Mouse (Mus musculus) heart, embryonic 15.5 days (tissue): ENCODE measurements at regions not wholly inside any gene's neighbourhood (a gene's known extent, or its start where the extent isn't known, plus 50 kb on each side); places are given as distances from the start of the nearest gene placed in this dataset.

Source experiments
- ATAC-seq: fragments of 200-750 bp; cut with Nextera tagmentation; replicated peaks from 2 replicates; pipeline ENCODE4 v1.8.0; 2017; ENCODE audit warnings: low read depth, moderate TSS enrichment; ENCODE audit not compliant: insufficient number of reproducible peaks, insufficient read depth, low FRiP score
- H3K27ac ChIP-seq: fragments of 300-500 bp; sonication (generic); 2 replicates; pipeline ENCODE4 v1.5.1; 2015; ENCODE audit warnings: mild to moderate bottlenecking, inconsistent platforms
- H3K27me3 ChIP-seq: fragments of 300-500 bp; sonication (generic); 2 replicates; pipeline ENCODE4 v1.6.1; 2015; ENCODE audit warnings: inconsistent platforms
- H3K36me3 ChIP-seq: fragments of 300-500 bp; sonication (generic); 2 replicates; pipeline ENCODE4 v1.6.1; 2015; ENCODE audit warnings: mild to moderate bottlenecking, inconsistent platforms
- H3K4me1 ChIP-seq: fragments of 300-500 bp; sonication (generic); replicated peaks from 2 replicates; pipeline ENCODE4 v1.6.1; 2015; ENCODE audit warnings: inconsistent platforms
- H3K4me2 ChIP-seq: fragments of 300-500 bp; sonication (generic); 2 replicates; pipeline ENCODE4 v1.6.1; 2015; ENCODE audit warnings: inconsistent platforms, mild to moderate bottlenecking, moderate library complexity
- H3K4me3 ChIP-seq: fragments of 300-500 bp; sonication (generic); 2 replicates; pipeline ENCODE4 v1.5.1; 2015; ENCODE audit warnings: mild to moderate bottlenecking, inconsistent platforms
- H3K9ac ChIP-seq: fragments of 300-500 bp; sonication (generic); 2 replicates; pipeline ENCODE4 v1.6.1; 2015; ENCODE audit warnings: mild to moderate bottlenecking, inconsistent platforms
- H3K9me3 ChIP-seq: fragments of 300-500 bp; sonication (generic); replicated peaks from 2 replicates; pipeline ENCODE4 v1.6.1; 2016; ENCODE audit warnings: inconsistent platforms
- WGBS: fragments of 180-500 bp; shearing (Covaris S2); methylation state at CpG from one replicate; pipeline ENCODE4 v1.1.7; 2015; ENCODE audit warnings: mixed read lengths; 5-methylcytosine and 5-hydroxymethylcytosine counted together

DNA sequence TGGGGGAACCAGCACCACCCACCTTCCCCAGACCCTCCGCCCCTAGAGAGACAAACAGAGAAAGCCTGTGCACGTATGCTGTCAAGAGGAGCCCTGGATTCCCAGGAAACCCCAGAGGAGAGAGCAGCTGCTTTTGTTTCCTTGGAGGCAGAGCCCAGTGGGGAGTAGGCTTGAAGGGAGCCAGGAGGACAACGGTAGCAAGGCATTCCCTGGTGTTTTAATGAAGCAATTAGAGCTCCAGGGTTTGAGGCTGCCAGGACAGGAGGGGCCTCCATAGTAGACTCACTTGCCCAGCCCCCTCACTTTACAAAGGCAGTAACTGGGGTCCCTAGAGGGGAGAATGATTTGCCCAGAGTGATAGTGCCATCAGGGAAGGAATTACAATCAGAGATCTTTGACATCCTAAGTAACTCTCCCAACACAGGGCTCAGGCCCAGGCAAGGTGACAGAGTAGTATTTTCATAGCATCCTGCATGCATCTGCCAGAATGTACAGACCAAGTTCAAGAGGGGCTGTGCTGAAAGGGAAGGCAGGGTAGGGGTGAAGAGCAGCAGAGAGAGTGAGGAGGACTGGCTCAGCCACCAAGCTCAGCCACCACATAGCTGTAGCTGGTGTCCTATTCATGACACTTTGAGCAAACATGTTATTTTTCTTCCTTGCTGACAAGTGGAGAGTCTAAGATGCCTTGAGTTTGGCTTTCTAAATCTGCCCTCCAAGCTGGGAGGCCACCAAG, 389.0 kb downstream of the Nedd1 start:
- no peak overlapping the region for H3K27ac ChIP-seq
- WGBS = 36% methylated on average over 3 of the region's 3 CpGs
- no peak overlapping the region for H3K9ac ChIP-seq
- no peak for ATAC-seq
- no peaks in the 10 kb centered on the region for H3K36me3 ChIP-seq
- no peak overlapping the region for H3K4me3 ChIP-seq
- H3K4me2 ChIP-seq = no peak overlapping the region
- peaks cover 4% of the 10 kb centered on the region; the same call in 1 of the 2 replicates for H3K4me1 ChIP-seq
- no peaks in the 10 kb centered on the region for H3K9me3 ChIP-seq
- H3K27me3 ChIP-seq = no peaks in the 10 kb centered on the region

DNA sequence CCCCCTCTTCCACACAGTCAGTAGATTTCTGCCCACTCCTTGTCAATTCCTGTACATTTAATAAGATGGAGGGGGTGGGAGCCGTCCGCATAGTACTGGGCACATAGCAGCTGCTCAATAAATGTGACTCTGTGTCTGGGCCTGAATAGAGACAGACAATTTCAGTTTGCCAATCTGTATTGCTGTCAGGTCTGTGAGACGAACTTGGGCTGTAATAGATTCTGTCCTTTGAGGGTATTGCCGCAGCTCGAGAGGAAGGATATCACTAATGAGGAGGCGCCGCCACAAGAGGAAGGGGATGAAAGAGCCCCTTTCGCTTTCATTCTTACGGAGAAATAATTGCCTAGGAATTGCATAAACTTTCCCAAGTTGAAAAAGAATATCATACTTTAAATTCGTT, 392.1 kb downstream of the Nedd1 start:
- 76% methylated on average over 10 of the region's 10 CpGs for WGBS
- H3K4me2 ChIP-seq = no peak overlapping the region
- ATAC-seq = no peak
- H3K4me3 ChIP-seq = no peak overlapping the region
- no peaks in the 10 kb centered on the region for H3K36me3 ChIP-seq
- H3K27me3 ChIP-seq = no peaks in the 10 kb centered on the region
- peaks cover 4% of the 10 kb centered on the region; the same call in 1 of the 2 replicates for H3K4me1 ChIP-seq
- no peak overlapping the region for H3K9ac ChIP-seq
- no peak overlapping the region for H3K27ac ChIP-seq
- no peaks in the 10 kb centered on the region for H3K9me3 ChIP-seq

DNA sequence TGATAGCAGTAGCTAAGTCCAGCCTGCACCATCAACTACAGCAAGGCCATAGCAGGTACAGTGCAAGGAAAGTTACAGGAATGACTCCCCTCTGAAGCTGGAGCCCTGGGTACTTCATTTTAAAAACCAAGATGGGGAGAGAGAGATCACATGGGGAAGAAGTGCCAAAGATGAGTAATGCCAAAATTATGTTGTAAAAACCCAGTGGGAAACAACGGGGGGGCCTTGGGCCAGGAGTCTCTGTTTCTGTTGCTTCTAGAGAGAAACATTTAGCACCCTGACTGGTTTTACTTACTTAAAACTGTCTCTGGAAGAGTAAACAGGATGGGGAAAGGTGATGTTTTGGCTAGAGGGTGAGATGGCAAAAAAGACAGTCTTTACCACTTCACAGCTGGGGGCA, 392.6 kb downstream of the Nedd1 start:
- H3K27ac ChIP-seq = no peak overlapping the region
- H3K36me3 ChIP-seq = no peaks in the 10 kb centered on the region
- ATAC-seq = no peak
- peaks cover 4% of the 10 kb centered on the region; the same call in 1 of the 2 replicates for H3K4me1 ChIP-seq
- no peak overlapping the region for H3K4me2 ChIP-seq
- H3K9me3 ChIP-seq = no peaks in the 10 kb centered on the region
- no peak overlapping the region for H3K4me3 ChIP-seq
- no peaks in the 10 kb centered on the region for H3K27me3 ChIP-seq
- WGBS = 47% methylated on average over 1 of the region's 1 CpGs
- H3K9ac ChIP-seq = no peak overlapping the region

DNA sequence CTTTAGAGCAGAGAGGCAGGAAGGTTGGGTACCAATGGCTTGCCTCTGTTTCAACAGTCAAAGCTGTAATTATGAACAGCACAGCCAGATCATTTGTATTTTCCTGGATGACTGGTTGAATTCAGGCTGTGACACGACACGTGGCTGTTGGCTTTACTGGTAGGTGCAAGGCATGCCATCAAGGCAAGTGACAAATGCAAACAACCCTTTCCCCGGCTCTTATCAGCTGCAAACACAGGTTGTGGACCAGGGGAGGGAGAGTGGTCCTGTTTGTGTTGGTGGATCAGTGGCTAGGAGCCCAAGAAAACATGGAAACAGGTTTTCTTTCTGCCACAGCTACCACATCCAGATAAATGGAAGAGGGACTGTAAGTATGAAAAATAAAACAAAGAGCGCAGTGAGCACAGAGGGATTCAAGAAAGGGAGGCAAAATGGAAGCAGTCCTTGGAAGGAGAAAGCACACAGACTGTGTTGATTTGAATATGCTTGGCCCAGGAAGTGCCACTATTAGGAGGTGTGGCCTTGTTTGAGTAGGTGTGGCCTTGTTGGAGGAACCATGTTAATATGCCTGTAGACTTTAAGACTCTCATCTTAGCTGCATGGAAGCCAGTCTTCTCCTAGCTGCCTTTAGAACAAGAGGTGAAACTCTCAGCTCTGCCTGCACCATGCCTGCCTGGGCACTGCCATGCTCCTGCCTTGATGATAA, 396.8 kb downstream of the Nedd1 start:
- no peak for ATAC-seq
- Histone ChIP-seq H3K4me3 (no peak overlapping the region), H3K27me3 (no peaks in the 10 kb centered on the region), H3K4me2 (no peak overlapping the region), H3K9me3 (no peaks in the 10 kb centered on the region), H3K27ac (no peak overlapping the region), H3K4me1 (no peaks in the 10 kb centered on the region), H3K9ac (no peak overlapping the region), H3K36me3 (no peaks in the 10 kb centered on the region)
- 40% methylated on average over 4 of the region's 4 CpGs for WGBS

DNA sequence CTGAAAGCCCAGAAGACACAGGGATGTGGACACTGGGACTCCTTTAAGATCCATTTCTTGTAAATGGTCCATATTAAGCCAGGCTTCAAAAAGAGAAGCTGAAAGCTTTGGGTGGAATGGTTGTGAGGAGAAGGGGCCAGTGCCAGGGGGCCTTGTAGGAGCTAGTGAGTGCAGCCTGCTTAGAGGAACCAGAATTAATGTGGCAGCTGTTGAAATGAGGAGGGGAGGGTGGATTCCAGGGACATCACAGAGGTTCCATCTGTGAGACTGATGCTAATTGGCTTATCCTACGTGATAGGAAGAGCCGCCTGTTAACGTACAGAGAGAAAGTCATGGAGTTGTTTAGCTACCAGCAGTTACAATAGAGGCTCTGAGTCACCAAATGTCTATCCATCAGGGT, 407.6 kb downstream of the Nedd1 start:
- 49% methylated on average over 3 of the region's 3 CpGs for WGBS

DNA sequence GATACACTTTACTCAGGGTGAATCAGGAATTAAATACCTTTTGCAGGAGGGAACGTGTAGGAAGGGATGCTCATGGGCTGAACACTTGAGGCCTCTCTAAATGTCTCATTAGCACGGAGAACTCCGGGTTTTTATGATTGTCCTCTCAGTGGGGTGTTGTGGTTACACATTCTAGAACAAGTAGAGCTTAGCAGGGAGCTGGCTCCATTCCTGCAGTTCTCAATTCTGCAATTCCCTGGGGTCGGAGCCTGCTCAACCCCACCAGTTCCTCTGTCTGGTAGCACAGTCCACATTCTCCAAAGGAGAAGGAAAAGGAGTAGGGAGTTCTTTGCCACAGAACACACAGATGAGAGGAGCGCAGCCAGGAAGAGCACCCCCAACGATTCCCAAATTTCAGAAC, 409.9 kb downstream of the Nedd1 start:
- H3K9me3 ChIP-seq = no peaks in the 10 kb centered on the region
- H3K27me3 ChIP-seq = no peaks in the 10 kb centered on the region
- H3K4me1 ChIP-seq = no peaks in the 10 kb centered on the region
- no peak for ATAC-seq
- no peak overlapping the region for H3K4me3 ChIP-seq
- no peak overlapping the region for H3K9ac ChIP-seq
- H3K36me3 ChIP-seq = no peaks in the 10 kb centered on the region
- 82% methylated on average over 6 of the region's 6 CpGs for WGBS
- H3K27ac ChIP-seq = no peak overlapping the region
- no peak overlapping the region for H3K4me2 ChIP-seq

More for the DNA sequence above, 407.6 kb downstream of the Nedd1 start:
- no peak overlapping the region for H3K4me3 ChIP-seq
- no peak overlapping the region for H3K4me2 ChIP-seq
- no peaks in the 10 kb centered on the region for H3K9me3 ChIP-seq
- ATAC-seq = no peak
- no peak overlapping the region for H3K9ac ChIP-seq
- H3K4me1 ChIP-seq = no peaks in the 10 kb centered on the region
- no peaks in the 10 kb centered on the region for H3K36me3 ChIP-seq
- H3K27ac ChIP-seq = no peak overlapping the region
- H3K27me3 ChIP-seq = no peaks in the 10 kb centered on the region

DNA sequence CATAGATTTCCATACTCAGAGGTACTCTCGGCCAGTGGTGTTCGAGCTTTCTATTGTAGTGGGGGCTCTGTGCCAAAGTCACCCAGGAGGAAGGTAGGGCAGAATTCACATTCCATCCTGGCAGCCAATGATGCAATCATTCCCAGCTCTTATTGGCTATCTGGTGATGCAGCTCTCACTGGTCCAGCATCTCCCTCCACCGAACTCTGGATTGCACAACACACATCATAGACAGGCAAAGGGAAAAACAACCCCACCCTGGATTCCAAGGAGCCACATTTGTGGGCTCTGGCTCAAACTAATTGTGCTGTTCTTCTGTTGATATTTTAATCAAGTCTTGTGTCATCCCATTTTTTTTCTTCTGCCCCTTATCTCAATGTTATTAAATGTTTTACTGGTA, 413.6 kb downstream of the Nedd1 start:
- Histone ChIP-seq H3K36me3 (no peaks in the 10 kb centered on the region), H3K27me3 (no peaks in the 10 kb centered on the region), H3K27ac (no peak overlapping the region), H3K4me2 (no peak overlapping the region), H3K4me1 (no peaks in the 10 kb centered on the region), H3K9ac (no peak overlapping the region), H3K4me3 (no peak overlapping the region), H3K9me3 (no peaks in the 10 kb centered on the region)
- WGBS = 79% methylated on average over 3 of the region's 3 CpGs
- ATAC-seq = no peak

DNA sequence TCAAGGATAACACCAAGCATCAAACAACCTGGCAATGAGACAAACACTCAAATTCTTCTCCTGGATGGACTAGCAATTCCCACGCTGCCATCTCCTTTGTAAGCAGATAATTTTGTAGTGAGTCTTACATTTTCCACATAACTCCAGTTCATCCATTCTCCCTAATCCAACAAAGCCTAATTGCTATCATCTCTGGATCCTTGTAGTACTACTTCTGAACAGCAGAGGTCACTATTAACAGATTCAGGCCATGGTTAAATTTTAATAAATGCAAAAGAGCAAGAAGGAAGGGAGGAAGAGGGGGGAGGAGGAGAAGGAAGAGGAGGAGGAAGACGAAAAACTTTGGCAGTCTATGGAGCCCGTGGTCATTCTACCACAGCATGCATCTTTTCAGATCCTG, 414.4 kb downstream of the Nedd1 start:
- Histone ChIP-seq H3K9ac (no peak overlapping the region), H3K4me3 (no peak overlapping the region), H3K36me3 (no peaks in the 10 kb centered on the region), H3K9me3 (no peaks in the 10 kb centered on the region), H3K4me2 (no peak overlapping the region), H3K27me3 (no peaks in the 10 kb centered on the region), H3K4me1 (no peaks in the 10 kb centered on the region), H3K27ac (no peak overlapping the region)
- WGBS = 27% methylated on average over 3 of the region's 3 CpGs
- no peak for ATAC-seq

DNA sequence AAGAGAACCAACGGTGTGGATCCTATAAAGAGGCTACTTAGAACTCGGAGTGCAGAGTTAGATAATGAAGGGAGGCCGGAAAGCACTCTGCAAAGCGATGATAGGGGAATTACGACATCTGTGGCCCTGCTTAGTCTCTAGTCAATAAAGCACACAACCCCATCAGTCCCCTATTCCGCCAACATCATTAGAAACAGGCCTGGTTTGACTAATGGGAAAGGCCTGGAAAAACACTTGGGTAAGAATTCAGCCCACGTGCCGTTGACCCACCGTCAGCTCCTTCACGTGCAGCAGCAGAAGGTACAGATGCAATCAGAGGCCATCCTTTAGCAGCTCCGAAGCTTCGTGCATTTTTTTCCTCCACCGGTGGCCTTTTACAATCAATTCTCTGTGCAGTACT, 423.5 kb downstream of the Nedd1 start:
- H3K9ac ChIP-seq = no peak overlapping the region
- no peak overlapping the region for H3K4me3 ChIP-seq
- H3K4me1 ChIP-seq = no peaks in the 10 kb centered on the region
- H3K27ac ChIP-seq = no peak overlapping the region
- ATAC-seq = no peak
- H3K36me3 ChIP-seq = no peaks in the 10 kb centered on the region
- H3K9me3 ChIP-seq = no peaks in the 10 kb centered on the region
- 57% methylated on average over 13 of the region's 13 CpGs for WGBS
- no peak overlapping the region for H3K4me2 ChIP-seq
- no peaks in the 10 kb centered on the region for H3K27me3 ChIP-seq

DNA sequence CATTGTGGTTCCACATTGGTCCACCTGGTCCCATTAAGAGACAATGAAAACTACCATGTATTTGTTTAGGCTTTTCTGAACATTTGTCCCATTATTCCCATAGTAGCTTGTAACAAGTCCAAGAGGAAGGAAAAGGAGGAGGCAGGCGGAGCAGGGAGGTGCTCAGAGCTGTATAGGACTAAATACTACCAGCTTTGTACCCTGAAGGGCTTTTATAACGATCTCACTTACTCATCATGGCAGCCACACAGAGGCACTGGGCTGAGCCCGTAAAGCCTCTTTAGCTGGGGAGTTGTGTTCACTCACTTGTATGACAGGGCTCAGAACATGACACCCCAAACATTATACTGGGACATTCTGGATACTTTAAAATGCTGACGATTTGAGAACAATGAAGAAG, 425.4 kb downstream of the Nedd1 start:
- no peak overlapping the region for H3K9ac ChIP-seq
- ATAC-seq = no peak
- WGBS = 81% methylated on average over 4 of the region's 4 CpGs
- no peaks in the 10 kb centered on the region for H3K27me3 ChIP-seq
- H3K4me3 ChIP-seq = no peak overlapping the region
- H3K4me2 ChIP-seq = no peak overlapping the region
- no peaks in the 10 kb centered on the region for H3K36me3 ChIP-seq
- H3K9me3 ChIP-seq = no peaks in the 10 kb centered on the region
- H3K27ac ChIP-seq = no peak overlapping the region
- no peaks in the 10 kb centered on the region for H3K4me1 ChIP-seq

DNA sequence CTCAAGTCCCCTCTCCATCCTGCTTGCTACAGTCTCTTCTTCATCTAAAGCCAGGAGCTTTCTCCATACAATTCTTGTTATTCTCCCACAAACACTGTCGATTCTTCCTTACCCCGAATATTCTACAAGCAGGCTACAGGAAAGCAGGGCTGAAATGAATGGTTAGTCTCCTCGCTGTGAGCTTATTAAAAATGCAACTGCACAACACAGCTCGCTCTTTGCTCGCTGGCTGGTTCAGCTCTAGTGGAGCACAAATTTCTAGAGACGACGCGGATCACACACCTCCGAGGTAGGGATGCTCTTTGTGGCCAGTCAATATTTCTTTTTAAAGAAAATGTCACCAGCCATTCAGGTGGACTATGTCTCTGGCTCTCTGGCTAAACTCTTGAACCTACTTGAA, 425.9 kb downstream of the Nedd1 start:
- no peak for ATAC-seq
- Histone ChIP-seq H3K4me1 (no peaks in the 10 kb centered on the region), H3K9ac (no peak overlapping the region), H3K4me3 (no peak overlapping the region), H3K27ac (no peak overlapping the region), H3K9me3 (no peaks in the 10 kb centered on the region), H3K4me2 (no peak overlapping the region), H3K36me3 (no peaks in the 10 kb centered on the region), H3K27me3 (no peaks in the 10 kb centered on the region)
- WGBS = 89% methylated on average over 9 of the region's 9 CpGs

DNA sequence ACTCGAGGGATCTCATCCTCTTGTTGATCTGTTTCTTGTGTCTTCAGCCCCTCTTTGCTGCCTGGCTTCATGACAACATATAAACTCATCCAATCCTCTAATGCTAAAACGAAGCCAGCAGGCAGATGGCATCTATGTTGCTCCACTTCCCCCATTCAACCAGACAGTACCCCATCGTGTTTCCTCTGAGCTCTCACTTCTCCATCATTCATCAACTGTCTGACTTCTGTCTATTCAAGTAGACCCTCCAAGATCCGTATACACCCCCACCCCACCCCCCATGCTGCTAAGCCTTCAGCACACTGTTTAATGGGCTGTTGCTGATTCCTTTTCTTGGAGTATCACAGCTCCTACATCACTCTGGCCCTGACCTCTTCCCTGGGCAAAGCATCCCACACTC, 429.0 kb downstream of the Nedd1 start:
- Histone ChIP-seq H3K9me3 (no peaks in the 10 kb centered on the region), H3K36me3 (no peaks in the 10 kb centered on the region), H3K4me1 (no peaks in the 10 kb centered on the region), H3K27me3 (no peaks in the 10 kb centered on the region), H3K9ac (no peak overlapping the region), H3K4me2 (no peak overlapping the region), H3K27ac (no peak overlapping the region), H3K4me3 (no peak overlapping the region)
- 51% methylated on average over 4 of the region's 4 CpGs for WGBS
- no peak for ATAC-seq
